Mouse (Mus musculus) stomach, embryonic 15.5 days (tissue): ENCODE measurements around the gene Lrrc8e. TPM values are rescaled to one million over a fixed set of nuclear protein-coding genes. Genes with fewer than 3 reads are reported as not detected.
"Not testable (repeated sequence)": the region's sequence is repeated elsewhere in the genome, so short reads cannot be mapped to it uniquely, and the experiment has no call there.

Experiments
- ATAC-seq: fragments of 200-750 bp; cut with Nextera tagmentation; 2 replicates; pipeline ENCODE4 v1.8.0; 2017; ENCODE audit warnings: low read depth, moderate number of reproducible peaks, moderate TSS enrichment; ENCODE audit not compliant: insufficient read depth, low FRiP score
- H3K27ac ChIP-seq: fragments of 300-500 bp; sonication (generic); 2 replicates; pipeline ENCODE4 v1.5.1; 2015; ENCODE audit warnings: mild to moderate bottlenecking, inconsistent platforms
- H3K27me3 ChIP-seq: fragments of 300-500 bp; sonication (generic); replicated peaks from 2 replicates; pipeline ENCODE4 v1.6.1; 2015; ENCODE audit warnings: inconsistent platforms
- H3K36me3 ChIP-seq: fragments of 300-500 bp; sonication (generic); 2 replicates; pipeline ENCODE4 v1.6.1; 2015; ENCODE audit warnings: inconsistent platforms
- H3K4me1 ChIP-seq: fragments of 300-500 bp; sonication (generic); 2 replicates; pipeline ENCODE4 v1.6.1; 2015; ENCODE audit warnings: inconsistent platforms
- H3K4me2 ChIP-seq: fragments of 300-500 bp; sonication (generic); 2 replicates; pipeline ENCODE4 v1.6.1; 2015; ENCODE audit warnings: mild to moderate bottlenecking, inconsistent platforms
- H3K4me3 ChIP-seq: fragments of 300-500 bp; sonication (generic); replicated peaks from 2 replicates; pipeline ENCODE4 v1.5.1; 2015; ENCODE audit warnings: inconsistent platforms
- H3K9ac ChIP-seq: fragments of 300-500 bp; sonication (generic); 2 replicates; pipeline ENCODE4 v1.6.1; 2015; ENCODE audit warnings: inconsistent platforms
- H3K9me3 ChIP-seq: fragments of 300-500 bp; sonication (generic); 2 replicates; pipeline ENCODE4 v1.6.1; 2016; ENCODE audit warnings: inconsistent platforms
- whole genome bisulfite sequencing: fragments of 180-500 bp; shearing (Covaris S2); methylation state at CpG from one replicate; pipeline ENCODE4 v1.1.7; 2015; 5-methylcytosine and 5-hydroxymethylcytosine counted together
- polyA plus RNA-seq: library from polyadenylated mRNA; unstranded; fragments of >200 nt; fragmentation: Nextera tagmentation; extraction: Ambion mirVana; gene quantifications from 2 replicates; pipeline ENCODE4 v1.2.1, GENCODE M21; 2015

Lrrc8e gene
- polyA plus RNA-seq, 1 experiment from 2014 or later = 4.6 TPM

DNA sequence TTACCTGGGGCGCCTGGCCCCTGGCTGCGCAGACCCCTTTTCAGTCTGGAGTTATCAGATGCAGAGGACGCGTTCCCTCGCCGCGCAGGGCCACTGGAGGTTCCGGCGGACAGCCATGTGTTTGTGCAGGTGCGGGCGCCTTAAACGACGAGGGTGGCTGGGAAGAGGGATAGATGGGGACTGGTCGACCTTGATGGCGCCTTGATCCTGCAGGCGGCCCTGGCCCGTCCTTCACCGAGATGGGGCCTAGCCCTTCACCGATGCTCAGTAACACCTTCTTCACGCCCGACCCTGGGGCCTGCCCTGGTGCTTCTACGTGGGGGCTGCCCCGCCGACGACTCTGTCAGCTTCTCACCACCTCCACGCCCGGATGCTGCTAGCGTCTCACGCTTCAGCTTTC, 22.6 kb downstream of the Lrrc8e start:
- Histone ChIP-seq H3K4me2 (peak overlapping the region; percentile 24), H3K9me3 (no peaks in the 10 kb centered on the region), H3K36me3 (peaks cover 32% of the 10 kb centered on the region), H3K27me3 (no peaks in the 10 kb centered on the region), H3K4me1 (peaks cover 24% of the 10 kb centered on the region), H3K27ac (peak overlapping the region; percentile 23; the same call in 1 of the 2 replicates), H3K9ac (no peak overlapping the region), H3K4me3 (no peak overlapping the region)
- ATAC-seq = no peak
- WGBS = 25% methylated on average over 29 of the region's 29 CpGs

DNA sequence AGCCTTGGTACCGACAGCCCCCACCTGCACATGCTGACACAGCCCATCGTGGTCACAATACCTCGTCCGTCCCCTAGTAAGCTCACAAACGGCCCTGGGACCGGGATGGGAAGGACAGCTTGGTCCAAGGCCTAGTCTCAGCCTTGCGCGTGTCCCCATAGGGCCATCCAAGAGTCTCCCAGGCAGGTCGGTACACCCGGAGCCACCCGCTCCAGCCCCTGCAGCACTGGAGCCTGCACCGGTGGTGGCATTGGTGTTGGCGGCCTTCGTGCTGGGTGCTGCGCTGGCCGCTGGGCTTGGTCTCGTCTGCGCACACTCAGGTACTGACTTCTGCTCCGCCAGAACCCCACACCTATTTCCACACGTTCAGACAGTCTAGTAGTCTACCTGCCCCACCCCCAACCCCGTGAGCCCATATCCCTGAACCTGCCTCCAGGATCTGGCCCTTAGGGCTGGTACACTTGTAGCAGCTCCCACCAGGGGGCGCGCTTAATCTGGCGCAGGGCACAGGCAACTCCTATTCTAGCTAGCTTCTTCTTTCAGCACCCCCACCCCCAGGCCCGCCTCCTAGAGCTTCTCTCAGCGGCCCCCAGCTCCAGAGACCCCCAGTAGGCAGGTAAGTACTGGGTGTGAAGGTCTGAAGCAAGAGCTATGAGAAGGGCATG, 23.8 kb downstream of the Lrrc8e start:
- no peak overlapping the region for H3K4me2 ChIP-seq
- no peak overlapping the region for H3K9ac ChIP-seq
- H3K4me3 ChIP-seq = no peak overlapping the region
- no peaks in the 10 kb centered on the region for H3K27me3 ChIP-seq
- H3K27ac ChIP-seq = no peak overlapping the region
- peak; percentile 9; the same call in 1 of the 2 replicates for ATAC-seq
- peaks cover 30% of the 10 kb centered on the region for H3K36me3 ChIP-seq
- H3K9me3 ChIP-seq = no peaks in the 10 kb centered on the region
- H3K4me1 ChIP-seq = peaks cover 27% of the 10 kb centered on the region
- WGBS = 40% methylated on average over 26 of the region's 26 CpGs

DNA sequence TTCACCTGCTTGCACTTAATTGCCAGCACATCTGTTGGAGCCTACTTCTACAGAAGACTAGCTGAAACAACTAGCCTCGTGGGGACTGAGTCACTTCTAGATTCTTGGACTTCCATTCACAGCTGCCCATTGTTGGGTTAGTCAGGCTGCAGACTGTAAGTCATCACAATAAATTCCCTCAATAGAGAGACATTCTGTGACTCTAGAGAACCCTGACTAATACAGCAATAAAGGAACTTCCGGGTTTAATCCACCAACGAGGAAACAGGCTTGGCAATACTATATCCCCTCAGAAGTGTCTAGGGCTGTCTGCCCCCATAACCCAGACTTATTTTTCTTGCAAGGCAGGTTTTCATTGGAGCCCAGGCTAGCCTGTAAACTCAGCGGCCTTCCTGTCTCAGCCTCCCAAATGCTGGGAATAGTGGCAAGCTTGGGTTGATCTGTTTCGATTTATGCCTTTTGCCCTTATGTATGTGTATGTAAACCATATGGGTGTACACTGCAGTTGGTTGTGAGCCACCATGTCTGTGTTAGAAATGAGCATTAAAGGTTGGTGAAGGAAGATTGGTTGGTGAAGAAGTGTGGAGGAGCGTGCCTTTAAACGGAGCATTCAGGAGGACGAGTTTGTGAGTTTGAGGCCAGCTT, 25.6 kb downstream of the Lrrc8e start:
- Histone ChIP-seq H3K4me3 (peak overlapping the region; percentile 92), H3K36me3 (peaks cover 27% of the 10 kb centered on the region), H3K9me3 (no peaks in the 10 kb centered on the region), H3K4me1 (peaks cover 27% of the 10 kb centered on the region), H3K4me2 (peak overlapping the region; percentile 68), H3K9ac (no peak overlapping the region), H3K27me3 (no peaks in the 10 kb centered on the region), H3K27ac (peak overlapping the region; percentile 31; the same call in 1 of the 2 replicates)
- WGBS = 42% methylated on average over 8 of the region's 8 CpGs
- no peak for ATAC-seq

GRCm38 (mm10) chr8:4252934-4253841, 26.6 kb downstream of the Lrrc8e start, which contains the start of gene Snapc2:
Snapc2 (plus strand) TSS chr8:4253080.
- peak; percentile 91 for ATAC-seq
- Histone ChIP-seq H3K9ac (peak within 1 kb of the TSS; percentile 89), H3K4me1 (peaks cover 36% of the 10 kb centered on the region), H3K4me3 (peak within 1 kb of the TSS; percentile 92), H3K27me3 (no peaks in the 10 kb centered on the region), H3K36me3 (peaks cover 27% of the 10 kb centered on the region), H3K9me3 (no peaks in the 10 kb centered on the region), H3K4me2 (peak within 1 kb of the TSS; percentile 68), H3K27ac (peak within 1 kb of the TSS; percentile 94)
- under 1% methylated on average over 69 of the region's 69 CpGs for WGBS

DNA sequence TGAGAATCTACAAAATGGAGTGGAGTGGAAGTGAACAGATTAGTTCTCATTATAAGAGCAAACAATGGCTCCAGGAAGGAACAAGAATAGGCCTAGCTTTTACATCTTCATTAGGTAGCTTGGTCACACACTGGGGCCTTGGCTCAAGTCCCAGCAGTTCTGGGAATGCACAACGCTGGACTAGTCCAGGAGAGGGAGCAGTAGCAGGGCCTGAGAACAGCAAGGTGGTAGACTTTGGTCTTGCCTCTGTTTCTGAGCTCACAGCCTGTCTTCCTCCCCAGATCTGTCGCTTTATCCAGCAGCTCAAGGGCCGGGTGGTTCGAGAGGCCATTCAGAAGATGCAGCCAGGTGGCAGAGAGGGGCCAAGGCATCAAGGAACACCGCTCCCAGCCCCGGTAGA, 27.4 kb downstream of the Lrrc8e start:
- Histone ChIP-seq H3K4me2 (peak overlapping the region; percentile 68), H3K27me3 (no peaks in the 10 kb centered on the region), H3K27ac (peak overlapping the region; percentile 58; the same call in 1 of the 2 replicates), H3K4me3 (peak overlapping the region; percentile 92; the same call in 1 of the 2 replicates), H3K36me3 (peaks cover 27% of the 10 kb centered on the region), H3K9me3 (no peaks in the 10 kb centered on the region), H3K4me1 (peaks cover 36% of the 10 kb centered on the region), H3K9ac (peak overlapping the region; percentile 13; the same call in 1 of the 2 replicates)
- no peak for ATAC-seq
- WGBS = 56% methylated on average over 6 of the region's 6 CpGs

DNA sequence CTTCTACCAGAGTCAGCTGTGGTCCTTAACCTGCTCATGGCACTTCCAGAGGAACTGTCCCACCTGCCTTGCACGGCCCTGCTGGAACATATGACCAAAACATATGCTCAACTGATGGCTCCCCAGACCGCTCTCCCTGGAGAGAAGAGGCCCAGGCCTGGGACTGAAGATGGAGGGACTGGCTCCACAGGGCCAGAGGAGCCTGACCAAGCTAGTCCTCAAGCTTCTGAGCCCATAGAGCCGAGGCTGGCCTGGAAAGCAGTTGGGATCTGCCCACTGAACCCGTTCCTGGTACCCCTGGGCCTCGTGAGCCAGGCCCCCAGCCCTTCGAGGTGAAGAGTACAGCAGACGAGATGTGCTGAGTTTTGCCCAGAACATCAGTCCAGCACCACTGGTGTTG, 28.8 kb downstream of the Lrrc8e start:
- H3K27me3 ChIP-seq, H3K9ac ChIP-seq, H3K4me3 ChIP-seq, H3K27ac ChIP-seq, ATAC-seq, H3K4me2 ChIP-seq, H3K9me3 ChIP-seq: not testable (repeated sequence)
- Histone ChIP-seq H3K4me1 (peaks cover 30% of the 10 kb centered on the region), H3K36me3 (peaks cover 29% of the 10 kb centered on the region)
- WGBS = 83% methylated on average over 7 of the region's 7 CpGs

DNA sequence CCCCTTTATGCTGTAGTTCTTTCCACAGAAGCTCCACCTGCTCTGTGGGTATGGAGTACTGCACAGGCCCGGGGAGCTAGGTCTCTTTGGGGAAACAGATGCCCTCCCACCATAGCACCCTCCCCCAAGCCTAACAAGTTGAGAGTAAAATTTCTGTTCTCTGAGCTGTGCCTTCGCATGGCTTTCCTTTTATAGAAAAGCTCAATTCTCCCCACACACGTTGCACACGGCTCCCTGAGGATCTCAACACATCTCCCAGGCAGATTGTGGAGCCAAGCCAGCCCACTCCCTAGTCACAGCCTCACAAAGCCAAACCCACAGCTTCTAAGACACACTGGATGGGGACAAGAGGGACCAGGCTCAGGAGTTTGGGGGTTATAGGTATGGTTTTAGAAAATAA, 30.3 kb downstream of the Lrrc8e start:
- 44% methylated on average over 4 of the region's 4 CpGs for WGBS
- no peak for ATAC-seq
- H3K9ac ChIP-seq = no peak overlapping the region

GRCm38 (mm10) chr8:4257350-4257749, 30.7 kb downstream of the Lrrc8e start:
- WGBS = 78% methylated on average over 4 of the region's 4 CpGs
- no peak for ATAC-seq
- Histone ChIP-seq H3K36me3 (peaks cover 44% of the 10 kb centered on the region), H3K9ac (no peak overlapping the region), H3K4me2 (peak overlapping the region; percentile 85), H3K4me3 (0 out of 2 replicates have a peak overlapping the region, but pooled peaks have one; percentile 72), H3K4me1 (peaks cover 25% of the 10 kb centered on the region), H3K27me3 (no peaks in the 10 kb centered on the region), H3K9me3 (no peaks in the 10 kb centered on the region), H3K27ac (peak overlapping the region; percentile 52)

More for the DNA sequence above, 30.3 kb downstream of the Lrrc8e start:
- no peak overlapping the region for H3K4me3 ChIP-seq
- peaks cover 27% of the 10 kb centered on the region for H3K4me1 ChIP-seq
- H3K36me3 ChIP-seq = peaks cover 42% of the 10 kb centered on the region
- H3K4me2 ChIP-seq = no peak overlapping the region
- H3K9me3 ChIP-seq = no peaks in the 10 kb centered on the region
- peak overlapping the region; percentile 60 for H3K27ac ChIP-seq
- no peaks in the 10 kb centered on the region for H3K27me3 ChIP-seq

GRCm38 (mm10) chr8:4258233-4258632, 31.6 kb downstream of the Lrrc8e start:
- peak overlapping the region; percentile 79 for H3K27ac ChIP-seq
- peak; percentile 51 for ATAC-seq

DNA sequence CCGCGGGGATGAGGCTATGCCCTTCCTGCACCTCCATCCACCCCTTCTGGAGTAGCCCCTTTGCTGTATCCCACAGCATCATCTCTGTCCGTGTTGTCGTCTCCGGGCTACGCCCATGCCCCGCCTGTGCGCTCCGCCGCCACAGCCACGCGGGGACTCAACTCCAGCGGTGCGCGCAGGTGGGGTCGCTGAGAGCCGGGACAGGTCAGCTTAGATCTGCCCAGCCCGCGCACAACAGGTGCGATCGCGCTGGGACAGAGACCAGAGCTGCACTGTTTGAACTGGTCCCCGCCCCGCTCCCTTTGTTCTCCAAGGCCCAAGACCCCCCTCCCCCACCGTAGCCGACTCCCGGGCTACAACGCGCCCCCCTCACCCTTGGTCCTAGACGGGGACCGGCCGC, 32.1 kb downstream of the Lrrc8e start:
- H3K9me3 ChIP-seq = no peaks in the 10 kb centered on the region
- under 1% methylated on average over 31 of the region's 32 CpGs for WGBS
- peak overlapping the region; percentile 67 for H3K9ac ChIP-seq
- peak overlapping the region; percentile 79 for H3K27ac ChIP-seq
- peak; percentile 56 for ATAC-seq
- H3K27me3 ChIP-seq = no peaks in the 10 kb centered on the region
- H3K36me3 ChIP-seq = peaks cover 51% of the 10 kb centered on the region
- H3K4me1 ChIP-seq = peaks cover 21% of the 10 kb centered on the region
- peak overlapping the region; percentile 85 for H3K4me2 ChIP-seq
- peak overlapping the region; percentile 72 for H3K4me3 ChIP-seq

More at GRCm38 (mm10) chr8:4258233-4258632, 31.6 kb downstream of the Lrrc8e start:
- peaks cover 48% of the 10 kb centered on the region for H3K36me3 ChIP-seq
- peak overlapping the region; percentile 72 for H3K4me3 ChIP-seq
- H3K9ac ChIP-seq = peak overlapping the region; percentile 67
- H3K4me2 ChIP-seq = peak overlapping the region; percentile 85
- WGBS = 3% methylated on average over 35 of the region's 35 CpGs
- no peaks in the 10 kb centered on the region for H3K27me3 ChIP-seq
- H3K4me1 ChIP-seq = peaks cover 21% of the 10 kb centered on the region
- no peaks in the 10 kb centered on the region for H3K9me3 ChIP-seq

- WGBS = 8% methylated on average over 20 of the region's 33 CpGs
- peak within 1 kb of the TSS; percentile 85 for H3K4me2 ChIP-seq
- H3K27ac ChIP-seq = peak within 1 kb of the TSS; percentile 79
- ATAC-seq = peak; percentile 94
- no peaks in the 10 kb centered on the region for H3K27me3 ChIP-seq
- peak within 1 kb of the TSS; percentile 67 for H3K9ac ChIP-seq
- peaks cover 56% of the 10 kb centered on the region for H3K36me3 ChIP-seq
- peaks cover 18% of the 10 kb centered on the region for H3K4me1 ChIP-seq
- H3K9me3 ChIP-seq = no peaks in the 10 kb centered on the region
- H3K4me3 ChIP-seq = peak within 1 kb of the TSS; percentile 72
Measured at GRCm38 (mm10) chr8:4259125-4259804, 32.6 kb downstream of the Lrrc8e start, which contains the start of gene Ctxn1. Ctxn1 (minus strand) TSS chr8:4259274.
